22 mouse cellular contexts compared by ENCODE assay signal in genomic region chr5:52799274-52799985, GRCm38 (mm10).
"Had no signal": no experiment of that assay in that cellular context is flagged by ENCODE, and none has a peak within 500 bp of the region (broad histone marks: within the 10 kb centered on the region; RNA-seq: fewer than 3 reads in every experiment).

No protein-coding gene starts in this region.

- H3K9ac ChIP-seq: limb, embryonic 12.5 days; limb, embryonic 15.5 days; liver, embryonic 14.5 days; liver, postnatal 0 days; lung, embryonic 14.5 days; neural tube, embryonic 13.5 days; stomach, embryonic 15.5 days had no signal

- H3K9me3 ChIP-seq: limb, embryonic 12.5 days; limb, embryonic 15.5 days; megakaryocyte, embryonic 14.5 days; neural tube, embryonic 13.5 days; stomach, embryonic 15.5 days had no signal

- ATAC-seq: liver, postnatal 0 days; lung, postnatal 0 days had no signal

- H3K4me2 ChIP-seq: limb, embryonic 12.5 days; limb, embryonic 15.5 days; liver, embryonic 11.5 days; lung, embryonic 14.5 days; midbrain, embryonic 11.5 days; neural tube, embryonic 13.5 days; stomach, embryonic 15.5 days had no signal

- H3K27ac ChIP-seq: limb, embryonic 12.5 days; limb, embryonic 15.5 days; liver, embryonic 14.5 days; macrophage; neural tube, embryonic 13.5 days; stomach, embryonic 15.5 days had no signal

- H3K4me1 ChIP-seq: limb, embryonic 12.5 days; limb, embryonic 15.5 days; megakaryocyte, embryonic 14.5 days; neural tube, embryonic 13.5 days; stomach, embryonic 15.5 days had no signal

- H3K4me3 ChIP-seq: limb, embryonic 12.5 days; limb, embryonic 15.5 days; megakaryocyte, embryonic 14.5 days; myocyte; neural tube, embryonic 13.5 days; stomach, embryonic 15.5 days had no signal

- DNase-seq: kidney, adult 9 months; kidney, postnatal 14 days; kidney, postnatal 4 days; left cerebral cortex, postnatal 4 days; liver, postnatal 0 days; lung, embryonic 14.5 days; midbrain, embryonic 14.5 days; retina, postnatal 1 day; right cerebral cortex, postnatal 25 days; spleen, adult 18-20 months; thymus, postnatal 25 days had no signal

- H3K27me3 ChIP-seq: limb, embryonic 12.5 days; limb, embryonic 15.5 days; megakaryocyte, embryonic 14.5 days; neural tube, embryonic 13.5 days; stomach, embryonic 15.5 days had no signal
